Mouse (Mus musculus) lung, adult 2 months (tissue): ENCODE measurements around the gene Ctsw.

Experiments
- CTCF ChIP-seq: fragments of 200-500 bp; IDR thresholded peaks from 2 replicates; pipeline ENCODE4 v1.5.1; 2011; ENCODE audit warnings: mild to moderate bottlenecking, low read length, control low read depth; ENCODE audit not compliant: insufficient read depth
- POLR2A ChIP-seq: fragments of 200-500 bp; IDR thresholded peaks from 2 replicates; pipeline ENCODE4 v1.6.1; 2011; ENCODE audit warnings: low read depth, mild to moderate bottlenecking, control low read depth, low read length, borderline replicate concordance; ENCODE audit errors: extremely low read depth

DNA sequence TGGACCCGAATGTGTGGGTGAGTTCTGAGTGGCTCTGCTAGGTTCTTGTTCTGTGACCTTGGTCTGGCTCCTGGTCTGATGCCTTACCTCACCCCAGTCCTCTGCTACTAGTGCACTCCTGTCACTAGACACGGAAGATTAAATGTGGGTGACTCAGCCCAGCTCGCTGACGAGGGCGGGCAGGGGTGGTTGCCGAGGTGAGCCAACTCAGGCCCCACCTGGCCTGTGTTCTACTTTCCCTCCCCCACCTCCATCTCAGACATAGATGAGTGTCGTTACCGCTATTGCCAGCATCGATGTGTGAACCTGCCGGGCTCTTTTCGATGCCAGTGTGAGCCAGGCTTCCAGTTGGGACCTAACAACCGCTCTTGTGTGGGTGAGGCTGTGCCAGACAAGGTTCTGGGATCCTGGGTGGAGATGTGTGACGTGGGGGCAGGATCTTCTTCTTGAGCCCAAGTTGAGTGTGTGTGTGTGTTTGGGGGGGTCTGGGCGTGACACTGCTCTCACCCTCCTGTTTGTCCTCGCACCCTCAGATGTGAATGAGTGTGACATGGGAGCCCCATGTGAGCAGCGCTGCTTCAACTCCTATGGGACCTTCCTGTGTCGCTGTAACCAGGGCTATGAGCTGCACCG lies 9.5 kb upstream of the Ctsw start:
- TF ChIP-seq POLR2A (no peak), CTCF (no peak)
